ENCODE assay signal across 19 mouse cellular contexts in the genomic region with DNA sequence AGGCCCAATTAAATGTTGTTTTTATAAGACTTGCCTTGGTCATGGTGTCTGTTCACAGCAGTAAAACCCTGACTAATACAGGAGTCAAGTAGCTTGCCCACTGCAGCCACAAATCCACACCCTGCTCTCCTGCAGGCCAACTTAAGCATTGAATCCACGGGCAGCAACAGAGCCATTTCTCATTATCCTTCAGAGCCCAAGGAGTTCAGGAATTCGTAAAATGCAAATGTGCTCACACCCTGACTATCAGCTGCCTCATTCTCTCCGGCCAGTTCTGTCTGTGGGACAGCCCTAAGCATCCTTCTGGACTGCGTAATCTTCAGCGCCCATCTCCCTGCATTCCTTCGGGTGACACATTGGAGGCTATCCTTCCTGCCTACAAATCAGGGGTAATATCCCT.
DNase-seq lines count a peak whose midpoint lies in the region; ATAC-seq and TF ChIP-seq lines count a peak whose summit lies in the region.
"Had no signal": no experiment of that assay in that cellular context is flagged by ENCODE, and none has a peak within 500 bp of the region (broad histone marks: within the 10 kb centered on the region; RNA-seq: fewer than 3 reads in every experiment).

No protein-coding gene starts in this region.

- peak overlapping the region; percentile 80 for H3K27ac ChIP-seq in liver, embryonic 15.5 days (replicated peaks)
- H3K27ac ChIP-seq in heart, adult 2 months = no peak overlapping the region
- H3K27ac ChIP-seq: embryonic facial prominence, embryonic 10.5 days; forebrain, embryonic 15.5 days; heart, embryonic 13.5 days; hindbrain, embryonic 15.5 days had no signal

- H3K4me1 ChIP-seq in liver, embryonic 15.5 days (replicated peaks) = peaks cover 30% of the 10 kb centered on the region
- H3K4me1 ChIP-seq in heart, adult 2 months (ENCODE audit: control insufficient read depth, insufficient read depth, low read length) = no peaks in the 10 kb centered on the region
- H3K4me1 ChIP-seq: forebrain, embryonic 15.5 days; hindbrain, embryonic 15.5 days had no signal

- no peaks in the 10 kb centered on the region for H3K79me2 ChIP-seq in heart, adult 2 months (replicated peaks; ENCODE audit: control insufficient read depth, insufficient read depth, low read length)

- no peak for TF ChIP-seq EP300 in heart, adult 2 months (IDR thresholded peaks at IDR 0.05; ENCODE audit: insufficient read depth, low read depth, low read length)

- TF ChIP-seq POLR2A in heart, adult 2 months (IDR thresholded peaks at IDR 0.05; ENCODE audit: insufficient read depth, low read depth, low read length) = no peak

- 62% methylated on average over 6 of the region's 6 CpGs for WGBS in liver, embryonic 15.5 days (ENCODE audit: insufficient replicate concordance)
- WGBS in heart, adult 2 months = 84% methylated on average over 6 of the region's 6 CpGs

- no peak overlapping the region for H3K4me3 ChIP-seq in liver, embryonic 15.5 days (replicated peaks)
- no peak overlapping the region for H3K4me3 ChIP-seq in heart, adult 2 months
- H3K4me3 ChIP-seq: embryonic facial prominence, embryonic 10.5 days; forebrain, embryonic 15.5 days; heart, embryonic 13.5 days; hindbrain, embryonic 15.5 days had no signal

- intact Hi-C loops in heart, adult 2 months (cut with DNase I) = no loop called here

- ATAC-seq in liver, embryonic 15.5 days (ENCODE audit: insufficient read depth) = 0 out of 2 replicates have a peak, but pooled peaks have one; percentile 20
- ATAC-seq: CD4-positive, CD25-positive, alpha-beta regulatory T cell, adult 4 months; forebrain, embryonic 15.5 days; intestine, embryonic 16.5 days had no signal

- no peak overlapping the region for H3K9ac ChIP-seq in liver, embryonic 15.5 days
- H3K9ac ChIP-seq in heart, adult 2 months (ENCODE audit: low read depth, low read length) = no peak overlapping the region
- H3K9ac ChIP-seq: forebrain, embryonic 15.5 days; heart, embryonic 13.5 days; hindbrain, embryonic 15.5 days had no signal

- no peaks in the 10 kb centered on the region for H3K27me3 ChIP-seq in liver, embryonic 15.5 days
- no peaks in the 10 kb centered on the region for H3K27me3 ChIP-seq in heart, adult 2 months (ENCODE audit: control insufficient read depth, insufficient read depth, low read length)
- H3K27me3 ChIP-seq: forebrain, embryonic 15.5 days; heart, embryonic 13.5 days; hindbrain, embryonic 15.5 days had no signal

- no peaks in the 10 kb centered on the region for H3K36me3 ChIP-seq in liver, embryonic 15.5 days (replicated peaks)
- no peaks in the 10 kb centered on the region for H3K36me3 ChIP-seq in heart, adult 2 months (ENCODE audit: control insufficient read depth, insufficient read depth, low read length)

- H3K4me2 ChIP-seq in liver, embryonic 15.5 days = peak overlapping the region; percentile 49
- H3K4me2 ChIP-seq: forebrain, embryonic 15.5 days; heart, embryonic 13.5 days; hindbrain, embryonic 15.5 days had no signal

- DNase-seq in 3T3-L1 (ENCODE audit: low read depth, low spot score) (peak; percentile 6), ES-CJ7 (ENCODE audit: low read depth, low spot score) (peak; percentile 70), ZHBTc4 (ENCODE audit: low read depth, low spot score) (peak; percentile 79)
- DNase-seq in frontal cortex, postnatal 36 days (ENCODE audit: low spot score in 2 of 2) = no peak
- DNase-seq in embryo, embryonic 9.5 days (ENCODE audit: extremely low spot score) = no peak
- DNase-seq in heart, adult 2 months = no peak
- DNase-seq: adrenal gland, postnatal 14 days; B cell, adult 2 months; cerebellum, adult 9-11 months; cerebellum, postnatal 36 days; gastrocnemius, postnatal 14 days; heart, postnatal 36 days had no signal

- no peaks in the 10 kb centered on the region for H3K9me3 ChIP-seq in liver, embryonic 15.5 days (replicated peaks)
- H3K9me3 ChIP-seq: forebrain, embryonic 15.5 days; heart, embryonic 13.5 days; hindbrain, embryonic 15.5 days had no signal

- TF ChIP-seq CTCF in heart, adult 2 months (IDR thresholded peaks at IDR 0.05) = no peak

Comparison
In these comparisons a context has a peak if more than half of its experiments do, and no peak if none do; other contexts are left out.
1. DNase-seq: peak in 3T3-L1 (single experiment), ES-CJ7 (single experiment) and ZHBTc4 (single experiment); none in frontal cortex, postnatal 36 days (0 of 2), embryo, embryonic 9.5 days (single experiment) and heart, adult 2 months (0 of 2).